Mouse (Mus musculus): ENCODE data around the gene Bhlhe40.

Bhlhe40 gene

DNA sequence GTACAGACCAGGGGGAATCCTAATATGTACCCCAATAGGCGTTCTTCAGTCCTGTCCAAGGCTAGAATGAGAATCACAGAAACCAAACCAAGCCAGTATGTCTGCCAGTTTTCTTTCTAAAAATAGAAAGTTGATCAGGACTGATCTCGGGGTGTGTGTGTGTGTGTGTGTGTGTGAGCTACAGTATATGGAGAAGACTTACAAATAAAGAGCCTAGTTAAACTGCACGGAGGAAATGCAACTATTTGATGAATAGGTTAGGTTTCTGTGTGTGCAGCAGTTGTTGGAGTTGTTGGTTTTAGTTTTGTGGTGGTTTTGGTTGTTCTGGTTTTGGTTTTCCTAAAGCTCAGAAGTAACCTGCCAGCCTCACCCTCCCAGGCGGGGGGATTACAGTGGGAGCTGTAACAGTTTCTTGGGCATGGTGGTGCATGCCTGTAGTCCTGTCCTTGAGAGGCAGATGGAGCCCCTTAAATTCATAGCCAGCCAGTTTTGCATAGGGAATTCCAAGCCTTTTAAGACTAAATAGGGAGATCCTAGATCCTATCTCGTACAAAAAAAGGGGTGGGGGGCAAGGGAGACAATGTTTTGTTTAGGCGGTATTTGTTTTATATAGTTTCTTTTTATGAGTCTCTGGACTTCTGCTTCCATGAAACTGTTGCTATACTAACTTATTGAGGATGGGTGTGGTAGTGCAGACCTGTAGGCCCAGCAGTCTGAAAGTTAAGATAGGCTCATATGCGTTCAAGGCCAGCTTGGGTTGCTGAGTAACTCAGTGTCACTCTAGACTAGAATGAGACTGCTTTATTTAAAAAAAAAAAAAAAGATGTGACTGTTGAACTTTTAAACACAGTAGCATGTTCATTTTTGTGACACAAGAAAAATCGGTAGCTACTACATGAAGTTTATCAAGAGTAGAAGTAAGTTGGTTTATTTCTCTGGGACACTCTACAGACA lies 3.1 kb downstream of the Bhlhe40 start:
- DNase-seq = no peak

DNA sequence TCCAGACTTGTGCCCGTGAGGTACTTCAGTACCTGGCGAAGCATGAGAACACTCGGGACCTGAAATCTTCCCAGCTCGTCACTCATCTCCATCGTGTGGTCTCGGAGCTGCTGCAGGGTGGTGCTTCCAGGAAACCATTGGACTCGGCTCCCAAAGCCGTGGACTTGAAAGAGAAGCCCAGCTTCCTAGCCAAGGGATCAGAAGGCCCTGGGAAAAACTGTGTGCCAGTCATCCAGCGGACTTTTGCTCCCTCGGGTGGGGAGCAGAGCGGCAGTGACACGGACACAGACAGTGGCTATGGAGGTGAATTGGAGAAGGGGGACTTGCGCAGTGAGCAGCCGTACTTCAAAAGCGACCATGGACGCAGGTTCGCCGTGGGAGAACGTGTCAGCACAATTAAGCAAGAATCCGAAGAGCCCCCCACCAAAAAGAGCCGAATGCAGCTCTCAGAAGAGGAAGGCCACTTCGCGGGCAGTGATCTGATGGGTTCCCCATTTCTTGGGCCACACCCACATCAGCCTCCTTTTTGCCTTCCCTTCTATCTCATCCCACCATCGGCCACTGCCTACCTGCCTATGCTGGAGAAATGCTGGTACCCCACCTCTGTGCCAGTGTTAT lies 4.2 kb downstream of the Bhlhe40 start:
- peak; percentile 31 to 48 for DNase-seq

DNA sequence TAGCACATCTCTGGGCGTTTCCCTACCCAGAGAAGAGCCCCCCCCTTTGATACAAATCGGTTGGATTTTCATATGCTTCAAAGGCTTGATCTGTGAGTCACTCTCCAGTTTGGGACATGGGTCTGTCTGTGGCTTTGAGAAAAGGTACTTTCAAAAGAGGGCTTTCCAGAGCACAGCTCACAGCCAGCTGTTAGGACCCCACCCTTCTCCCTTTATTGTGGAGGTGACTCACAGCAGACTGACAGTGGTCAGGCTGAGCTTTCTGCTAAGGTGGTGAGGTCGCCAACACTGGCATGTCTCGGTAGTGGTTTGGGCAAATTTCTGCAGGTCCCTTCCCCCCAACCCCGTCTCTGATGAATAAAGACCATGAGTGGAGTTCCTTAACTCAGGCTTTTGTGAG lies 5.2 kb downstream of the Bhlhe40 start:
- DNase-seq = no peak

DNA sequence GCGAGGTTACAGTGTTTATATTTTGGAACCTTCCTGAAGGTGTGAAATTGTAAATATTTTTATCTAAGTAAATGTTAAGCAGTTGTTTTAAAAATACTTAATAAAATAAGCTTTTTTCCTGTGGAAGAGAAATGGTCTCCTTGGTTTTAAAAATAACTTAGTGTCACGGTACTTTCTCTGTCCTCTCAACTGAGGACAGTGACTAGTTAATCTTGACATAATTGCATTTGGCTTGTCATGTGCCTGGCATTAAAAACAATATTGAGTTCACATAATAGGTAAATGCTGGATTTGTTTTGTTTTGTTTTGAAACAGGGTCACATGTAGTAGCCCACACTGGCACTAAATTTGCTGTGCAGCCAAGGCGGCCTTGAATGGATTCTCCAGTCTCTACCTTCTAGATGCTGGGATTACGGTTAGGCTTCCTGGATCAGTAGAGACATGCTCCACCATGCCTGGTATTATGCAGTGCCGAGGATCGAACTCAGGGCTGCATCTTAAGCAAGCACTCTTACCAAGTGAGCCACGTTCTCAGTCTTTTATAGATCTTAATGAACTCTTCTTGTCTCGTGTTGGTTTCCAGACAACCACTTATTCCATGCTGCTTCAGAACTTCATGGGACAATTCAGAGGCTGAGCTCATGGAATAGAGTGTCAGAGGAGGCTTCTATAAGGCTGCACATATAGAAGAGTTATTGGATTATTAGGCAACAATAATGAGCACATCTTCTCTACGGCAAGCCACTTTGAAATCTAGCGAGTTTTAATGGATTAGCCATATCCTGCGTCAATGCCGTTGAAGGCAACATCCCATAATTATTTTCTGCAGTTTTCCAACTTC lies 6.4 kb downstream of the Bhlhe40 start:
- no peak for DNase-seq

DNA sequence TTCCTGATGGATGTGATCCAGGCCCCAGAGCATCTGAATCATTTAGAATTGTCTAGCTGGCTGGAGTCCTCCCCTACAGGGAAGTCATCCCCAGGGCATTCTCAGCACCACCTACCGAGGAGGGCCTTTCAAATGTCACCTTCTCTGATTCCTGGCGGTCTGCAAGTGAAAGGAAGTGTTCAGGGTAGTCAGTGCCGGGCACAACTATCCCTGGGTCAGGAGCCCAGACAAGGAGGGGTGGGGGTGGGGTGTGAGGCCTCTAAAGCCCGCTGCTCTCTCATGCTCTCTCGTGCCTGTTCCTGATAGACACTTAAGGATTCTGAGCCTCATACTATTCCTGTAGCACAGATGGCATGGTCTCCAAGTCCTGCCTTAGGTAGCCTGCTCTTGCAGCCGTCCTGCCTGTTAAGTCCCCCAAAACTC lies 7.2 kb downstream of the Bhlhe40 start:
- DNase-seq = peak; percentile 43 to 81

DNA sequence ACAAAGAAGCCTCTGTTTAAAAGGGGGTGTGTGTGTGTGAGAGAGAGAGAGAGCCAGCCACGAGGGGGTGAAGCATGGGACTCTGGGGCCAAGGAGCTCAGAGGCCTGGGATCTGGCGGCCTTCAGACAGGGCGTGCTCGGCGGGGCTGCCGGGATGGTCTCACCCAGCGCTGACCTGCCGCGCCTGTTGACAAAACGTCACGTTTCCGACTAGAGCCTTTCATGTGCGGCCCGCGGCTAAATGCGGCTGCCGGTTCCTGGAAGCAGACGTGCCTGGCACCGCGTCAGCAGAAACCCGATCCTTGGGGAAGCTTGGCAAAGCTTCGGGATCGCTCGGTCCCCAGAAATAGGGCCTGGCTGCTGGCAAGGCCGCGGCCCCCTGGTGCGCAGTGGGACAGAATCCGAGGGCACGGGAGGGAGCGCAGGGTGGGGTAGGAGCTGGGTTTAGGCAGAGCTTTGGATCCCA lies 7.9 kb downstream of the Bhlhe40 start:
- DNase-seq = peak; percentile 94 to 95

DNA sequence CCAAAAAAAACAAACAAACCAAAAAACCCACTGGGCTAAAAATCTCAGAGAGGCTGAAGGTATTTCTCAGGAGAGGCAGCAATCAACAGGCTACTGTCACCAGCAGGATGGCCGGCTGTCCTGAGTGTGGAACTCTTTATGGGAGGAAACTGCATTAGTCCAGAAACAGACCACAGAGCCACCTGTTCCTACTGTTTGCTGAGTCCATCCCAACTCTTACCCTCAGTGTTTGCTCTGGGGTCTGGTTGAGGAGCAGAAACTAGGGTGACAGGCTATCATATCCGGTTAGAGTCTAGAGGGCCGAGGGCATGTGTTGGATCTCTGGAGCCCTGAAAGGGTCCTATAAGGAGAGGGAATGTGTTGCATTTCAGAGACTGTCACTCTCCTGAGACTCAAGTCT lies 9.8 kb downstream of the Bhlhe40 start:
- DNase-seq = no peak

DNA sequence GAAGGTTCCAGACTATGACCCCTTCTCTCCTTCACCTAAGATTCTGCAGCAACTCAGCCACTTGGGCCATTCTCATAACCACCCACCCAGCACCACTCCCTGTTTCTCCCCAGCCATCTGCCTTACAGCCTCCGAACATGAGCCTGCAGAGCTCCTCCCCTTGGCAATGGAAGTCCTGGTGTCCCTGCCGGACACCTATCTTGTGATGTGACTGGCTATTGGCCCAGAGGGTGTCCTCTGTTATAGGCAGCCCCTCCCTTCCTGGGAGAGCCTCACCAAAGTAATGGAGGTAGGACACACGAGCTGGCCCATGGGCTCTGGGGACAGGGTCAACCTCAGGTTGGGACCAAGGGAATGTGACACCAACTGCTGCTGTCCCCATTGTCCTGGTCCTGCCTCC lies 10.4 kb downstream of the Bhlhe40 start:
- DNase-seq = no peak

DNA sequence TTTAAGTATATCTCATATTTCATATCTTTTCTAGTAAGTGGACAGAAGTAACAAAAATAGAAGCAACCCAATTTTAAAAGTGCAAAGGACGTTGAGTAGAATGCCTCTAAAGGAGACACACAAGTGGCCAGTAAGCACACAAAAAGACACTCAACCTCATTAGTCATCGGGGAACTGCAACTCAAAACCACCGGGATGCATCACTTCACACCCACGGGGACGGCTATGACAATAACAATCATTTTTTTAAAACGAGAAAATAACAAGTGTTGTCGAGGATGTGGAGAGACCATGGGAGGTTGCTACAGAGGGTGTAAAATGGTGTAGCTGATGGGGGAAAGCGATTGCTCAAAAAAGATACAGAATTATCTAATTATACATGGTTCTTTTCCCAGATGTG lies 11.7 kb downstream of the Bhlhe40 start:
- no peak for DNase-seq

DNA sequence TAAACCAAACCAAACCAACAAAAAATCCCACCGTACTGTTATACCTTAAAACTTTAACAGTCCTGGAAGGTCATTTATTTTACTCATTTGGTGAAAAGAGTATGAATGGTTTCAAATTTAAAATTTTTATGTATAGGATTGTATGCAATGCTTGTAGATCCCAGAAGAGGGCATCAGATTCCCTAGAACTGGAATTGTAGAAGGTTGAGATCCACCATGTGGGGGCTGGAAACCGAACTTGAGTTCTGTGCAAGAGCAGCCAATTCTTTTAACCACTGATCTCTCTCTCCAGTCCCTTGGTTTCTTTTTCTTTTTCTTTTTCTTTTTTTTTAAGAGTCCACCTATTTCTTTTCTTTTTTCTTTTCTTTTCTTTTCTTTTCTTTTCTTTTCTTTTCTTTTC lies 13.8 kb downstream of the Bhlhe40 start:
- DNase-seq = no peak

DNA sequence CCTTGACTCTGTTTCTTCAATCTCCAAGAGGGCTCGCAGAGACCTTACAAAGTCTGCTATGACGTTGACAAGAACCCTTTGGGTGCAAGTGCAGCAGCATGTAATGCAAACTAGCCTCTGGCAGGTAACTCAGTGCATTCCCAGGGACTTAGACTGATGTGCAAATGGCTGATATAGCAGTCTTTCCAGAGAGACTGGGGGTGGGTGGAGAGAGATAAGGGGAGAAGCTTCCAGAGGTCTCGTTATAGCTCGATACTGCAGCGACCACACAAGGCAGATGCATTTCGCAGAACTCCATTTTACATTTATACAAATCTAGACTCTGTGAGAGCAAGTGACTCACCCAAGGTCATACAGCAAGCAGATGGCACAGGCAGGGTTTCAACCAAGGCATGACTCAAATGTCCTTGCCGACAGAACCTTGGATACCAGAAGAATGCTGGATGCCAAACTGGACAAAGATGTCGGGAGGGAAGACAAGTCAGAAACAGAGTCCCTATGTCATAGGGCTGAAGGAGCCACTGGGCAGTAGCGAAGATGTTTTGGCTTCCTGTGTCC lies 16.4 kb downstream of the Bhlhe40 start:
- DNase-seq = no peak

DNA sequence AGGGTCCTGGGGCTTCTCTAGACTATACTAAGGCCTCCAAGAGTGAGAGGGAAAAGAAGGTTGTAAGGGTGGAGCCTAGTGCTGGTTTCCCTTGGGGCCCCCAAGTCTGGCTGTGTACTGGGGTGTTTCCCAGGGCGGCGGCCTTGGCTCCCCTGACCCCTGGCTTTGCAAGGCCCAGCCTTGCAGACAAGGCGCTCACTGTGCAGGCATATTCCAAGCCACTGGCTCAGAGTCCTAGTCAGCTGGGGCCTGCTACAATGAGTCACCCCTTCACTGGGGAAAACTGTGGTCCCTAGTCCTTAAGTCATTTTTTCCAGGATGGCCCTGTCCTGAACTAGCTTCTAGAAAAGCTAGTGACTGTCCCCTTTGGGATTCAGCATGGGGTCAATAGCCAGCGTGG lies 17.3 kb downstream of the Bhlhe40 start:
- DNase-seq = no peak

DNA sequence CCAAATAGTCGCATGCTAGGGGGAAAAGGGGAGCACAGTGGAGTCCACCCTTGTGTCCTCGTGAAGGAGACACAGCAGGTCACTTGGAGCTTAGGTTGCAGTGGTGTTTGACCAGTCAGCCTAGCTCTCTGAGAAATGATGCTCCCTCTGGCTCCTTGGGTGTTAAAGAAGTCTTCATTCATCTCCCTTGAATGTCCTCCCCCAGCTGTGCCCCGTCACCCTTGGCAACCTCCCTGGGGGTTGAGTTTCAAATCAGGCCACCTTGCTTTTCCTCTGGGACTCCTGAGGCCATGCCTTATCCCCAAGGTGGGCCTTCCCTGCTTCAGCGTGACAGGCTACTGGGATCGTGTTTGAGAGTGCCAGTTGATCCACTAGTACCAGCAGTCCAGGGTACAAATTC lies 17.8 kb downstream of the Bhlhe40 start:
- DNase-seq = no peak

DNA sequence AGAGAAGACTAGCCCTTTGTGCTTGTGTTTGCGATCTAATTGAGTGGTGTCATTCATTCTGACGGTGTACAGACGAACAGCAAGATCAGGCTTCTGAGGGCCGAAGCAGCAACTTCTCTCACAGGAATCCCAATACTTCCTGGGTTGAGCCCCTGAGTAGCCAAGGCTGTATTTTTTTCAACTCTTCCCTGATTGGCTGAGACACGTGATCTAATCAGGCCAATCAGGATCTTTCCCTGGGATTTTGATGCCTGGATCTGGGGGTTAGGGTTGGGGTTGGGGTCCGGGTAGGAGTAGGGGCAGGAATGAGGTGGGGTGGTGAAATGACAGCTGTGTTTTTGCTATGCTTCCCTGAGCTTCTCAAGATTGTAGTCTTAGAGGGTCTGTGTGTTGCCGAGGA lies 20.1 kb downstream of the Bhlhe40 start:
- no peak for DNase-seq

DNA sequence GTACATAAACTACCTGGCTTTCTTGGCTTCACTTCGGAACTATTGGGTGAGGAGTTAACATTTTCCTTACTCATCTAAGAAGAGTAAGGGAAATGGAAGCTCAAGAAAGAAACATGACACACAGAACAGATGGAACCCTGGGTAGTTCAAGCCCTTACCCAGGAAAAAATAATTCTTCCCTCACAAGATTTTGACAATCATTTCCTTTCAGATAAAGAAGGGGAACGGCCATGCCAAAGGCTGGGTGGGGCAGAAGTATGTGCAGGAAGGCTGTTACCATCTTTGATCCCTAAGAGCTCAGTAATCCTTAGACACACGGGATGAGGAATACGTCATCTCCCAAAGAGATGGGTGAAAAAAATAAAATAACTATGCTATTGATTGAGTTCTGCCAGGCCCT lies 20.7 kb downstream of the Bhlhe40 start:
- DNase-seq = no peak

DNA sequence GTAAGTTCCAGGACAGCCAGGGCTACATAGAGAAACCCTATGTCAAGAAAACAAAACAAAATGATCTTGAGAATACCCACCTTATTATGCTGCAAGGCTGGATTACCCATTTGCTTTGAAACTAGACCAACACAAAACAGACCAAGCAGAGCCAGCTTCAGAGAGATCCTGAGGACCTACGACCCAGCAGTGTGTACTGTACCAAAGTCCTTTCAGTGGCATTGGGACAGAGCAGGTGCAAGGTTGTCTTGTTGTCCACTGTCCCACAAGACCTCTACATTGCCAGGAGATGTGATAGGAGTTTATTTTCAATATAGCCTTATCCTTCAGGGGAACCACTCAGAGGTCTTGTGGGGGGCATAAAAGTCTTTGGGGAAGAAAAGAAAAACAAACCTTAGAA lies 22.7 kb downstream of the Bhlhe40 start:
- DNase-seq = no peak

DNA sequence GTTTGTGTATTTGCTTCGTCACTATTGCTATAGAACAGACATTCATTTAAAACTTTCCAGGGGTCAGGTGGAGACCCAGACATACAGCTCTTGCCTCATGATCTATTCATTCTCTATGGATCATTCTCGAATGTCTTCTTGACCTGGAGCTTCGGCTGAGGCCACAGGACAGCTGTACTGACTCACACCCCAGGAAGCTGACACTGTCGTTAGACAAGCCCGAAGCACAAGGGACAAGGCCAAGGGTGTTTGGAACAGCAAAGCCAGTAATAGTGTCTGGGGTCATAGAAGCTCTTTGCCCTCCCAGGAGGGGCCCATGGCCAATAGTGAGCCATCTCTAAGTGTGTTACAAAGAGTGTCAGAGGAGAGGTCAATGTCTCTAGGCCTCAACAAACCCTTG lies 24.0 kb downstream of the Bhlhe40 start:
- no peak for DNase-seq

DNA sequence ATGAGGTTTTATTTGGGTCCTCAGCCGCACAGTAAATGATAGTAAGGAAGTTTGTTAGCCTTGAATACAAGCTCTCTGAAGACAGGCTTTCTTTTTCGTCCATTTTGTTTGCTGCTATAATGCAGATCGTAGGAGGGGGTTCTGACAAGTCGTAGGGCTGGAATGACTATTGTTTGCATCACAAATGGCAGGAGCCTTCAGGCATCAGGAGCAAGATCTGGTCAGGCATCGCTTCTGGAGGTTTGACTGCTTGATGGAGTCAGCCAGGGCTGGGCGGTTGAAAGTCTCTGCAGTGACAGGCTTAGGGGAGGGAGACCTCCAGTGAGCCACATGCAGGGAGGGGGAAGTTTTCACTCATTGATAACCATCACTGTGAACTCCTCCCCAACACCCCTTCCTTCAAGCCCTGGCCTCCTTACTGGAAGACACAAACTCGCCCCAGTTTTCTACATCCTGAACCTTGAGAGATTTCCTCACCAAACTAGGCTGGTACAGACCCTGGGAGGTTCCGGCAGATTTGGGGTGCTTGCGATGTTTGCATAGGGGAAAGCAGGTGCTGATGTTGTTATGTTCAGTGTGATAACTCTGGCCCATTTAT lies 25.4 kb downstream of the Bhlhe40 start:
- DNase-seq = no peak

DNA sequence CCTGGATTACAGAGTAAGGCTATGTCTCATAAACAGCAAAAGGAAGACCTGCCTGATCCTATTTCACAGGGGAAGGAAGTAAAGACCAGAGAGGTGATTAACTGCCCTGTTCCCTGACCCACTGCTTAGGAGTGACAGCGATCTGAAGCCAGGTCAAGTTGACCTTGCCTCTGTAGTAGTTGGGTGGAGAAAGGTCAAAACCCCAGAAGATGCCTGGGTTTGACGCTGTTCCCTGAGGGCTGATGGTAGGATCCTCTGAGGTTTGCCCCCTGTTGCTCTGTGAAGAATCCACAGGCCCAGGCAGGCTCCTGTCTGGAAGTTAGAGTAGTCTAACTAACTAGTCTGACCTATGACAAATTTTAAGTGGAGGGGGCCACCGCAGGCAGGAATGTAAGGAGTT lies 26.5 kb downstream of the Bhlhe40 start:
- DNase-seq = no peak

DNA sequence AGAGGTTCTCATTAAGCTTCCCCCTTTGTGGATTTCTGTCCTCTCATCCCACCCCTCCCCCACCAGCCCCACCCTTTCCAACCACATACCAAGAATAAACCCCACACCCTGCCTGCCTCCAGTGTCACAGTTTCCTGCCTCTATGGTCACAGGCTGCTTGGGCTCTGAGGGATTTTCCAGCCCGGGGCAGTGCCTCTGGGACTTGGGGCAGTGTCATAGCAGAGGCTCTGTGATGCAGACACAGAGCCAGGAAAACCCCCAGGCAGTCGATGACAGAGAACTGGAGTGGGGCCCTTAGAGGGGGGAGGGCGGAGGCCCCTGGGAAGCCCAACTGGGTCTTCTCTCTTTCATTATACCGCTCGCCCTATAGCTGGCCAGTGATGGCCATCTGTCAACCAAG lies 27.9 kb downstream of the Bhlhe40 start:
- DNase-seq = no peak

DNA sequence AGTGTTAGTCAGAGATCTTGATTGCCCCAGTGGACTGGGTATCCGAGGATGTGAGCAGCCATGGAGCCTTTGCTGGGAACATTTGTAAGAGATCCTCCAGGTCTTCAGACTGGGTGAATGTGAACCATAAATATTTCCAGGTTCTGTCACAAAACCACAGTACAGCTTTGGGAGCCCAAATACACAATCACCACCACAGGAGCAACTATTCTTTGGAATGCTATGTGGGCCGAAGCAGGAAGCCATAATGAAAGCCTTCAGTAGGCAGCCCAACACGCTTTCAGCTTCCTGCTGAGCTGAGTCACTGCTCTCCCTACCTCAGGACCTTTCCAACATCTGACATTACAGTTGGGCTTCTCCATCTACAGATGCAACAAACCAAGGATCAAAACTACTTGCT lies 32.6 kb downstream of the Bhlhe40 start:
- DNase-seq = no peak

DNA sequence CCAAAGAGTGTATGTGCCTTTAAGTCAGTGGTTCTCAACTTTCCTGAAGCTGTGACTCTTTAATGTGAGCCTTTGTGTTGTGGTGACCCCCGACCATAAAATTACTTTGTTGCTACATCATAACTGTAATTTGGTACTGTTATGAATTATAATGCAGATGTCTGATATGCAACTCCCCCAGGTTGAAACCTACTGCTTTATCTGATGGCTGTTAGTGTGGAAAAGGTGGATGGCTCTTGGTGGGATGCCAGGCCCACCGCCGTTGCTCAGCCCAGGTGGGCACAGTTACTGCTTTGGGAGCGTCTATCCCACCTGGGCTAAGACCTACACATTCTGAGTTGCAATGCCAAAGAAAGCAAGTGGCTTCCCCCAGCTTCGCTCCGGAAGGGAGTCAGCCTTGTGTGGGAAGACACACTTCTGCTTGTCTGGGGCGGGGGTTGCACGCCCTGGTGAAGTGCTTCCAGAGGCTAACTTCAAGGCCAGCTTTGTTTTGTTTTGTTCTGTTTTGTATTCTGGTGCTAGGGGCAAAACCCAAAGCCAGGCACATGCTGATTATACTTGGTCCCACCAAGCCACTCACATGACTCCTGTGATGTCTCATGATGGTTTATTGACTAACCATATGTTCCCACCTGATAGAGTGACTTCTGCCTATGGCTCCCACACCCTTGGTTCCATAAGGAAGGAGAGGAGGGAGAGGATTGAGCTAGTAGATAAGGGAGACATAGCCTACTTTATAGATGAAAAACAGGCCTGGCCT lies 34.7 kb downstream of the Bhlhe40 start:
- DNase-seq = no peak

All from kidney, postnatal 36 days (tissue).